Mouse (Mus musculus) kidney, adult 2 months (tissue): ENCODE measurements around the gene Sbk3. TPM values are rescaled to one million over a fixed set of nuclear protein-coding genes. Genes with fewer than 3 reads are reported as not detected.

ENCODE experiments used
- DNase-seq: peaks from one replicate; pipeline ENCODE4 v3.0.0; 2021
- H3K27ac ChIP-seq: fragments of 200-500 bp; 2 replicates; pipeline ENCODE4 v1.5.1; 2012; ENCODE audit warnings: low read depth, low read length, control low read depth, inconsistent platforms; ENCODE audit not compliant: insufficient read depth
- H3K27me3 ChIP-seq: fragments of 200-500 bp; replicated peaks from 2 replicates; pipeline ENCODE4 v1.6.1; 2012; ENCODE audit warnings: mild to moderate bottlenecking, moderate library complexity, low read length, inconsistent platforms; ENCODE audit not compliant: control insufficient read depth, insufficient read depth
- H3K36me3 ChIP-seq: fragments of 200-500 bp; 2 replicates; pipeline ENCODE4 v1.6.1; 2012; ENCODE audit warnings: mild to moderate bottlenecking, moderate library complexity, low read length, inconsistent platforms; ENCODE audit not compliant: control insufficient read depth, insufficient read depth
- H3K4me1 ChIP-seq: fragments of 200-500 bp; 2 replicates; pipeline ENCODE4 v1.6.1; 2011; ENCODE audit warnings: low read length; ENCODE audit not compliant: control insufficient read depth, insufficient read depth
- H3K4me3 ChIP-seq: fragments of 200-500 bp; 2 replicates; pipeline ENCODE4 v1.5.1; 2011; ENCODE audit warnings: mild to moderate bottlenecking, low read depth, low read length, control low read depth; ENCODE audit not compliant: insufficient read depth
- CTCF ChIP-seq: fragments of 200-500 bp; conservative IDR thresholded peaks from 2 replicates; pipeline ENCODE4 v1.5.1; 2011; ENCODE audit warnings: low read depth, mild to moderate bottlenecking, control low read depth, low read length, moderate library complexity, mixed read lengths; ENCODE audit not compliant: insufficient read depth, insufficient read length
- POLR2A ChIP-seq: fragments of 200-500 bp; IDR thresholded peaks from one replicate; pipeline ENCODE4 v1.6.1; 2011; ENCODE audit warnings: low read depth, low read length, control low read depth
- WGBS: fragments of 180-500 bp; shearing (Covaris S2); methylation state at CpG from one replicate; pipeline ENCODE4 v1.1.7; 2018; 5-methylcytosine and 5-hydroxymethylcytosine counted together
- polyA plus RNA-seq: library from polyadenylated mRNA; depleted of rRNA; stranded (reverse); fragments of >200 nt; gene quantifications from 2 replicates; pipeline ENCODE4 v1.2.3, GENCODE M21; 2012

Gene Sbk3
- polyA plus RNA-seq, 1 experiment, result 0.19 TPM

- Histone ChIP-seq H3K27me3 (no peaks in the 10 kb centered on the region), H3K4me1 (0 out of 2 replicates have a peak, but pooled peaks cover 4% of the 10 kb centered on the region), H3K27ac (peak overlapping the region; percentile 4; the same call in 1 of the 2 replicates), H3K4me3 (no peak overlapping the region), H3K36me3 (no peaks in the 10 kb centered on the region)
- WGBS, result 49% methylated on average over 8 of the region's 8 CpGs
- no peak for DNase-seq
- no peak for TF ChIP-seq CTCF
- TF ChIP-seq POLR2A, result no peak
These were observed 26.0 kb upstream of the Sbk3 start for GRCm38 (mm10) chr7:4996934-4997333.

DNA sequence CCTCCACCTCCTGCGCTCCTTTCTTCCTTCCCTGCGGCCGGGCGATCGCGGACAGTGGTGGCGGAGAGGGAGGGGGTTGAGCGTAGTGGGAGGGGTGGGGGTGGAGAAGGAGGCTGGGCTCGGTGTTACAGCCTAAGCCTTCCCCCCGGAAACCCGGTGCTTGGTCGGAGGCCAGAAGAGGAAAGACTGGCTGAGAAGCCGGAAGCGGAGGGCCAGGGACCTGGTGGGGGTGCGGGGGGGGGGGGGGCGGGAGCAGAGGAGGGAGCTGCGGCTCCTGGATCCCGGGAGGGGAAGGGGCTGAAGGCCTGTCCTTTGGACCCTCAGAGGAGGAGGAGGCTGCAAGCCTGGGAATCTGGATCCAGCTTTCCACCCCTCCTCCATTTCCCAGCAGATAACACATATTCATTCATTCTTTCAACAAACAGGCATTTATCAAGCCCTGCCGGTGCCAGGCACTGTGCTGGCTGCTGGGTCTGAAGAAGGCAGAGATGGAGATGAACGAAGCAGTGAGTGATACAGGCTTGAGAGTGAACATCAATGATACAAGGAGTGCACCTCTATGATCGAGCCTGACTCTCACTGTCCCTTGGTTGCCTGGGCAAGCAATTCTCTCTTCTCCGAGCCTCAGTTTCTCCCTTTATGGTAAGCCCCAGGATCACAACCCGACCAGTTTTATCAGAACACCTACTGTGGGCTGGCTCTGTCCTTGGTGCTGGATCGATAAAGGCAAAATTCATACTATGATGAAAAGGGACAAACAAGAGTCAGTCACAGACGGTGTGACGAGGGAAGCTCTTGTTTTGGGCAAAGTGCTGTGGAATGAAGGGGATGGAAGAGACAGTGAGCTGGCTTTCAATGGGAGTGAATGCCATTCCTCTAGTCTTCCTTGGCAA, 25.3 kb upstream of the Sbk3 start, which contains the start of gene Zfp579:
TSS of gene Zfp579 (minus strand) at position 156 of the 893 bp plus-strand sequence.
- 4% methylated on average over 23 of the region's 26 CpGs for WGBS
- Histone ChIP-seq H3K4me1 (0 out of 2 replicates have a peak, but pooled peaks cover 4% of the 10 kb centered on the region), H3K36me3 (no peaks in the 10 kb centered on the region), H3K27ac (peak within 1 kb of the TSS; percentile 7; the same call in 1 of the 2 replicates), H3K27me3 (no peaks in the 10 kb centered on the region), H3K4me3 (peak within 1 kb of the TSS; percentile 97)
- TF ChIP-seq POLR2A, result no peak
- TF ChIP-seq CTCF, result no peak
- peak; percentile 93 for DNase-seq

DNA sequence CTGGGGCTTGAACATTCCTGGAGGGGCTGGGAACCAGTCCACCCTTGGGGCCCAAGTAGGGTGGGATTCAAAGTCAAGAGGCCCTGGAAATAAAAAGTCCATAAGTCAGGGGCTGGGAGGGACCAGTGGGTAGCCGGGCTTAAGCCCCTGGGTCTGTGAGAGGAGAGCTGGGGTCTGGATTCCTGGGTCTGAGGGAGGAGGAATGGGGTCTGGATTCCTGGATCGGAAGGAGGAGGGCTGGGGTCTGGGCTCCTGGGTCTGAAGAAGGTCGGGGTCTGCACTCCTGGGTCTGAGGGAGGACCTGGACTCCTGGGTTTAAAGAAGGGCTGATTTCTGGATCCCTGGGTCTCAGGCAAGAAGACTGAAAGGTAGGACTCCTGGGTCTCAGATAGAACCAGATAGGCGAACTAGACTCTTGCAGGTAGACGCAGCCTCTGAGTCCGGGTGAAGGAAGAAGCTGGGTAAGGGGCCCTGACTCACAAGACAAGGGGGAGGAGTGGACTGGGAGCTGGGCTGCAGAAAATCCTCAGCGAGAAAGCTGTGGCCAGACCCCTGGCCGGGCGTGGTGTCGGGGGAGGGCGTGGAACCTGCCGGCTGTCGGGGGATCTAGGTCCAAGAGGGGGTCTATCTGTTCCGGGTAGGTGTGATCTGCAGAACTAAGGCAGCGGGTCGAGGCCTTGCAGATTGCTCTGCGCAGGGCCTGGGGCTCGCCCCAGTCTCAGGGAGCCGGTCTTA, 24.5 kb upstream of the Sbk3 start:
- TF ChIP-seq POLR2A (no peak), CTCF (no peak)
- Histone ChIP-seq H3K36me3 (no peaks in the 10 kb centered on the region), H3K4me1 (0 out of 2 replicates have a peak, but pooled peaks cover 4% of the 10 kb centered on the region), H3K4me3 (peak overlapping the region; percentile 97), H3K27me3 (no peaks in the 10 kb centered on the region), H3K27ac (0 out of 2 replicates have a peak overlapping the region, but pooled peaks have one; percentile 7)
- no peak for DNase-seq
- 5% methylated on average over 19 of the region's 19 CpGs for WGBS

DNA sequence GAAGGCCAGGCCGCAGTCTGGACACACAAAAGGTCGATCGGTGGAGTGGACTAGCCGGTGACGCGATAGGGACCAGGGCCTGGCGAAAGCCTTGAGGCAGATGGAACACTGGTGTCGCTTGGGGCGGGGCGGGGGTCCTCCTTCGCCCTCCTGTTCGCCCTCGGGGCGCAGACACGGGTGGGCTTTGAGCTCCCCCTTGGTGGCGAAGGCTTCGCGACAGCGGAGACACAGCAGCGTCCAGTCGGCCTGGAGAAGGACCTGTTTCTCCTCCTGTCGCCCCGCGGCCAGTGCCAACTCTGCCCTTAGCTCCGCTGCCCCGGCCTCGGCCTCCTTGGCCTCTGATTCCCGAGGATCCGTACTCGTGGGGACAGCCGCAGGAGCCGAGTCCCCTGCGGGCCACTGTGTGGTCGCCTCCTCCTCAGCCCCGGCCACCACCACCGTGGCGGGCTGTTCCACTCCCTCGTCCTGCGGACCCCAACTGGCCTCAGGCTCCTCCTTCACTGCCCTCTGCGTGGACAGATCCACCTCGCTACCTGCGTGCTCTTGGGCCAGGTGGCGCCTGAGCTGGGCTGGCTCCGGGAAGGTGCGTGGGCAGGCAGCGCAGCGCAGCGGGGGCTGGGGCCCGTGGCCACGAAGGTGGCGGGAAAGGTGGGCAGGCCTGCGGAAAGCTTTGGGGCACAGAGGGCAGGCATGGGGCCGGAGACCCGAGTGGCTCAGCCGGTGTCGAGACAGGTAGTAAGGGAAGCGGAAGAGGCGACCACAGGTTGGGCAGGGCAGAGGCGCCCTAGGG, 23.2 kb upstream of the Sbk3 start:
- no peak overlapping the region for H3K4me3 ChIP-seq

DNA sequence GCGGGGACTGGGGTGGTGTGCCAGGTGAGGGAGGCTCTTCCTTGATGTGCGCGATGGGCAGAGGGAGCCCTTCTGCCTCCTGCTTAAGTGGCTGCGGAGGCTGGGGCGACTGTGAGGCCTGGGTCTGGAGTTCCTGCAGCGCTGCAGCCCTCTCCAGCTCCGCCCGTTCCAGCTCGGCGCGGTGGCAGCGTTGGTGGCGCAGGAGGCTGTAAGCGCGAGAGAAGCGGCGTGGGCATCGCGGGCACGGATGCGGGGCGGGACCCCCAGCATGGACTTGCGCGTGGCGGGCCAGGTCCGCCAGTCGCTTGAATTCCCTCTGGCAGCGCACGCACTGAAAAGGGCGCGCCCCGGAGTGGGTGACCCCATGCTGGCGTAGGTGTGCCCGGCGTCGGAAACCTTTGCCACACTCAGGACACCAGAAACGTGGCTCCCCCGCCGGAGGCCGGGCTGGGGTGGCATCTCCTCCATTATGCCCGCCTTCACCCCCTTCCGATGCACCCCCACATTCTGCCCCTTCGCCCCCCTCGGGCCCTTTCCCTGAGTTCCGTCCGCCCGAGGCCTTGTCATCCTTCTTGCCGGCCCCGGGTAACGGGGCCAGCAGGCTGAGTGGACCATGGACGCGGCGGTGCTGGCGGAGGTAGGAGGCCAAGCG, 22.5 kb upstream of the Sbk3 start:
- H3K4me3 ChIP-seq, result no peak overlapping the region
- no peak for DNase-seq

More for the DNA sequence above, 23.2 kb upstream of the Sbk3 start:
- Histone ChIP-seq H3K4me1 (0 out of 2 replicates have a peak, but pooled peaks cover 4% of the 10 kb centered on the region), H3K27ac (no peak overlapping the region), H3K27me3 (no peaks in the 10 kb centered on the region), H3K36me3 (no peaks in the 10 kb centered on the region)
- TF ChIP-seq CTCF, result no peak
- TF ChIP-seq POLR2A, result no peak
- no peak for DNase-seq
- 74% methylated on average over 59 of the region's 59 CpGs for WGBS

DNA sequence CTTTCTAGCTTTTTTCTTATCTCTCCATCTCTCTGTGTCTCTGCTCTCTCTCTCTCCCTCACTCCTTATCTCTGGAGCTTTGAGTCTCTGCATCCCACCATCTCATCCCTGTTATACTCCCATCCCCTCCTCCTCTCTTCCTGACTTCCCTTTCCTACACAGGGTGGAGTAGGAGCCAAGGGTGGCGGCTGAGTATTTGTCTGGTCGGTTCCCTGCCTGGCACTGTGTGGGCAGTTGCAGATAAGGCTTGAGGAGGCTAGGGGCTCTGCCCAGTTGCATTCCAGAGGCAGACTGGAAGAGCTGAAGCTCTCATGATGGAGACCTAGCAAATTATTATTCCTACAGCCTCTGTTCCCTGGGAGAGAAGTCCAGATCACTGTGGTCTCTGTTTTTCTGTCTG, 17.3 kb upstream of the Sbk3 start:
- DNase-seq, result no peak
- no peak overlapping the region for H3K27ac ChIP-seq
- H3K4me3 ChIP-seq, result no peak overlapping the region
- no peaks in the 10 kb centered on the region for H3K36me3 ChIP-seq
- 54% methylated on average over 2 of the region's 2 CpGs for WGBS
- H3K27me3 ChIP-seq, result no peaks in the 10 kb centered on the region
- no peak for TF ChIP-seq CTCF
- no peak for TF ChIP-seq POLR2A
- no peaks in the 10 kb centered on the region for H3K4me1 ChIP-seq

More for the DNA sequence above, 22.5 kb upstream of the Sbk3 start:
- whole genome bisulfite sequencing, result 77% methylated on average over 55 of the region's 55 CpGs
- H3K27me3 ChIP-seq, result no peaks in the 10 kb centered on the region
- no peaks in the 10 kb centered on the region for H3K36me3 ChIP-seq
- no peak for TF ChIP-seq CTCF
- TF ChIP-seq POLR2A, result no peak
- 0 out of 2 replicates have a peak, but pooled peaks cover 4% of the 10 kb centered on the region for H3K4me1 ChIP-seq
- no peak overlapping the region for H3K27ac ChIP-seq
